In genomic region chr5:24029331-24029771, GRCm38 (mm10) we compare ENCODE assay signal across 8 mouse cellular contexts. TPM values are rescaled to one million over a fixed set of nuclear protein-coding genes. Genes with fewer than 3 reads are reported as not detected.
DNase-seq lines count a peak whose midpoint lies in the region; ATAC-seq and TF ChIP-seq lines count a peak whose summit lies in the region.

No protein-coding gene starts in this region.

- TF ChIP-seq POLR2A in brain, embryonic 14.5 days (IDR thresholded peaks at IDR 0.05; ENCODE audit: borderline replicate concordance, extremely low read depth, insufficient read depth, insufficient read length, poor library complexity, severe bottlenecking): no peak
- TF ChIP-seq POLR2A in embryonic fibroblast, embryonic 13.5 days (IDR thresholded peaks at IDR 0.05; ENCODE audit: low read depth, low read length): no peak

- TF ChIP-seq CTCF in G1E (IDR thresholded peaks at IDR 0.05; ENCODE audit: low read depth, low read length): no peak
- peak; percentile 58; the same call in 1 of the 2 replicates for TF ChIP-seq CTCF in brain, embryonic 14.5 days (IDR thresholded peaks at IDR 0.05; ENCODE audit: borderline replicate concordance, extremely low read depth, insufficient read depth, insufficient read length)
- TF ChIP-seq CTCF in embryonic fibroblast, embryonic 13.5 days (IDR thresholded peaks at IDR 0.05; ENCODE audit: borderline replicate concordance, insufficient read depth, low read length): peak; percentile 62; the same call in 1 of the 2 replicates

- H3K36me3 ChIP-seq in G1E (replicated peaks): peaks cover 22% of the 10 kb centered on the region

- no peak overlapping the region for H3K27ac ChIP-seq in embryonic fibroblast, embryonic 13.5 days (ENCODE audit: insufficient read depth, low read length)

- peak; percentile 50 for DNase-seq in G1E (ENCODE audit: low spot score)
- peak; percentile 86 for DNase-seq in brain, embryonic 14.5 days (ENCODE audit: low read depth)
- peak; percentile 65 for DNase-seq in heart, postnatal 4 days
- DNase-seq in layer of hippocampus, postnatal 10 days (ENCODE audit: low spot score in 2 of 2): peak; percentile 37 to 51
- DNase-seq in lung, postnatal 25 days (ENCODE audit: low spot score): peak; percentile 65
- peak; percentile 9 for DNase-seq in retina, postnatal 7 days (ENCODE audit: low read depth, low spot score)
- DNase-seq in urinary bladder, adult 2 months (ENCODE audit: low spot score): no peak

- peak overlapping the region; percentile 81 for H3K4me3 ChIP-seq in G1E (ENCODE audit: low read depth, low read length)
- H3K4me3 ChIP-seq in embryonic fibroblast, embryonic 13.5 days (ENCODE audit: insufficient read depth, low read length): peak overlapping the region; percentile 52

- H3K9me3 ChIP-seq in G1E (replicated peaks): no peaks in the 10 kb centered on the region

- peaks cover 18% of the 10 kb centered on the region for H3K4me1 ChIP-seq in G1E (ENCODE audit: insufficient read depth, low read depth, low read length)
- H3K4me1 ChIP-seq in embryonic fibroblast, embryonic 13.5 days (ENCODE audit: control insufficient read depth, insufficient read depth, low read length): no peaks in the 10 kb centered on the region

- ATAC-seq in G1E (ENCODE audit: extremely low read depth, insufficient number of reproducible peaks, low FRiP score, poor library complexity, severe bottlenecking): no peak

- no peaks in the 10 kb centered on the region for H3K27me3 ChIP-seq in G1E (ENCODE audit: insufficient read depth, low read length)

RNA-seq across cellular contexts. Expression of gene Fam126a, which starts 1.1 kb away (rescaled TPM):
- total RNA-seq in G1E (2014; fragmentation: Nextera tagmentation): 47.0 and 58.9 TPM in 2 replicates
- total RNA-seq in G1E (2017): 31.4 and 36.9 TPM in 2 replicates
- polyA plus RNA-seq in G1E (2012): 2.8 and 4.4 TPM in 2 replicates
- 25.2 and 28.5 TPM in 2 replicates for polyA plus RNA-seq in brain, embryonic 14.5 days (2012; rRNA removed)
- 38.2 and 47.7 TPM in 2 replicates for polyA plus RNA-seq in embryonic fibroblast, embryonic 13.5 days (2011; ENCODE audit: insufficient read length, low read depth, missing spikeins)
- total RNA-seq in heart, postnatal 4 days (2021): 10 to 100 TPM; 62.4 to 65.1 TPM
- 10 to 100 TPM; 38.9 to 40.4 TPM for total RNA-seq in layer of hippocampus, postnatal 10 days (2021)
- polyA plus RNA-seq in urinary bladder, adult 2 months (2012; rRNA removed): 16.7 and 17.6 TPM in 2 replicates
